Mouse (Mus musculus) limb, embryonic 15.5 days (tissue): ENCODE data around the gene Glt8d2. TPM values are rescaled to one million over a fixed set of nuclear protein-coding genes. Genes with fewer than 3 reads are reported as not detected.
"Not testable (repeated sequence)": the region's sequence is repeated elsewhere in the genome, so short reads cannot be mapped to it uniquely, and the experiment has no call there.

ENCODE experiments used
- ATAC-seq: fragments of 200-750 bp; cut with Nextera tagmentation; 2 replicates; pipeline ENCODE4 v1.8.0; 2017; ENCODE audit warnings: low read depth, moderate TSS enrichment; ENCODE audit not compliant: insufficient number of reproducible peaks, low FRiP score, low TSS enrichment
- H3K27ac ChIP-seq: fragments of 300-500 bp; sonication (generic); 2 replicates; pipeline ENCODE4 v1.5.1; 2015; ENCODE audit warnings: moderate library complexity, mild to moderate bottlenecking, inconsistent platforms
- H3K27me3 ChIP-seq: fragments of 300-500 bp; sonication (generic); 2 replicates; pipeline ENCODE4 v1.6.1; 2015; ENCODE audit warnings: inconsistent platforms
- H3K36me3 ChIP-seq: fragments of 300-500 bp; sonication (generic); 2 replicates; pipeline ENCODE4 v1.6.1; 2015; ENCODE audit warnings: inconsistent platforms
- H3K4me1 ChIP-seq: fragments of 300-500 bp; sonication (generic); 2 replicates; pipeline ENCODE4 v1.6.1; 2015; ENCODE audit warnings: inconsistent platforms
- H3K4me2 ChIP-seq: fragments of 300-500 bp; sonication (generic); 2 replicates; pipeline ENCODE4 v1.6.1; 2015; ENCODE audit warnings: mild to moderate bottlenecking, inconsistent platforms
- H3K4me3 ChIP-seq: fragments of 300-500 bp; sonication (generic); 2 replicates; pipeline ENCODE4 v1.5.1; 2015; ENCODE audit warnings: mild to moderate bottlenecking, inconsistent platforms
- H3K9ac ChIP-seq: fragments of 300-500 bp; sonication (generic); 2 replicates; pipeline ENCODE4 v1.6.1; 2015; ENCODE audit warnings: inconsistent platforms
- H3K9me3 ChIP-seq: fragments of 300-500 bp; sonication (generic); 2 replicates; pipeline ENCODE4 v1.6.1; 2016; ENCODE audit warnings: inconsistent platforms
- WGBS: fragments of 180-500 bp; shearing (Covaris S2); methylation state at CpG from one replicate; pipeline ENCODE4 v1.1.7; 2015; 5-methylcytosine and 5-hydroxymethylcytosine counted together
- polyA plus RNA-seq: library from polyadenylated mRNA; unstranded; fragments of >200 nt; fragmentation: Nextera tagmentation; extraction: Ambion mirVana; gene quantifications from 2 replicates; pipeline ENCODE4 v1.2.1, GENCODE M21; 2015

Gene Glt8d2
- polyA plus RNA-seq, 1 experiment from 2014 or later, result 23.6 TPM

GRCm38 (mm10) chr10:82639032-82639698 is 51.3 kb downstream of the Glt8d2 start:
- Histone ChIP-seq H3K27me3 (no peaks in the 10 kb centered on the region), H3K4me1 (no peaks in the 10 kb centered on the region), H3K27ac (no peak overlapping the region), H3K9me3 (no peaks in the 10 kb centered on the region), H3K4me3 (no peak overlapping the region), H3K9ac (no peak overlapping the region), H3K4me2 (no peak overlapping the region), H3K36me3 (peaks cover 64% of the 10 kb centered on the region)
- WGBS, result 90% methylated on average over 8 of the region's 8 CpGs
- no peak for ATAC-seq

- Histone ChIP-seq H3K4me2 (no peak overlapping the region), H3K4me3 (no peak overlapping the region), H3K9ac (no peak overlapping the region), H3K9me3 (no peaks in the 10 kb centered on the region), H3K4me1 (peaks cover 4% of the 10 kb centered on the region; the same call in 1 of the 2 replicates), H3K27ac (no peak overlapping the region), H3K27me3 (no peaks in the 10 kb centered on the region), H3K36me3 (peaks cover 62% of the 10 kb centered on the region)
- ATAC-seq, result no peak
- WGBS, result 94% methylated on average over 3 of the region's 3 CpGs
These were observed 54.1 kb downstream of the Glt8d2 start for GRCm38 (mm10) chr10:82636321-82636720.

- no peak overlapping the region for H3K4me2 ChIP-seq
- ATAC-seq, result no peak
- H3K36me3 ChIP-seq, result peaks cover 44% of the 10 kb centered on the region
- peaks cover 15% of the 10 kb centered on the region for H3K4me1 ChIP-seq
- H3K27me3 ChIP-seq, result no peaks in the 10 kb centered on the region
- WGBS, result 92% methylated on average over 7 of the region's 7 CpGs
- H3K4me3 ChIP-seq, result no peak overlapping the region
- no peaks in the 10 kb centered on the region for H3K9me3 ChIP-seq
- no peak overlapping the region for H3K27ac ChIP-seq
- no peak overlapping the region for H3K9ac ChIP-seq
These were observed 56.1 kb downstream of the Glt8d2 start for GRCm38 (mm10) chr10:82634348-82634747.

GRCm38 (mm10) chr10:82632496-82633280 is 57.8 kb downstream of the Glt8d2 start:
- 95% methylated on average over 12 of the region's 12 CpGs for WGBS
- Histone ChIP-seq H3K9ac (no peak overlapping the region), H3K36me3 (peaks cover 36% of the 10 kb centered on the region)

GRCm38 (mm10) chr10:82631133-82631532 is 59.3 kb downstream of the Glt8d2 start:
- Histone ChIP-seq H3K27ac (no peak overlapping the region), H3K4me1 (peaks cover 20% of the 10 kb centered on the region), H3K9me3 (no peaks in the 10 kb centered on the region), H3K27me3 (no peaks in the 10 kb centered on the region), H3K9ac (no peak overlapping the region), H3K4me2 (peak overlapping the region; percentile 70), H3K4me3 (peak overlapping the region; percentile 76; the same call in 1 of the 2 replicates), H3K36me3 (peaks cover 25% of the 10 kb centered on the region)
- no peak for ATAC-seq
- 76% methylated on average over 7 of the region's 7 CpGs for WGBS

More at GRCm38 (mm10) chr10:82632496-82633280, 57.8 kb downstream of the Glt8d2 start:
- no peak for ATAC-seq
- Histone ChIP-seq H3K4me2 (no peak overlapping the region), H3K27ac (no peak overlapping the region), H3K27me3 (no peaks in the 10 kb centered on the region), H3K4me1 (peaks cover 20% of the 10 kb centered on the region), H3K9me3 (no peaks in the 10 kb centered on the region), H3K4me3 (no peak overlapping the region)

GRCm38 (mm10) chr10:82630497-82630896 is 60.0 kb downstream of the Glt8d2 start:
- no peak for ATAC-seq
- Histone ChIP-seq H3K27me3 (no peaks in the 10 kb centered on the region), H3K9ac (peak overlapping the region; percentile 85), H3K36me3 (peaks cover 23% of the 10 kb centered on the region), H3K27ac (peak overlapping the region; percentile 94; the same call in 1 of the 2 replicates), H3K4me2 (peak overlapping the region; percentile 70), H3K9me3 (no peaks in the 10 kb centered on the region), H3K4me3 (peak overlapping the region; percentile 76), H3K4me1 (peaks cover 20% of the 10 kb centered on the region)
- 15% methylated on average over 7 of the region's 7 CpGs for WGBS

GRCm38 (mm10) chr10:82629586-82630255 is 60.7 kb downstream of the Glt8d2 start, which contains the start of gene Tdg:
Tdg (plus strand) TSS chr10:82629828.
- H3K9ac ChIP-seq, result peak within 1 kb of the TSS; percentile 85
- H3K36me3 ChIP-seq, result peaks cover 22% of the 10 kb centered on the region
- H3K4me1 ChIP-seq, result peaks cover 20% of the 10 kb centered on the region
- under 1% methylated on average over 69 of the region's 78 CpGs for whole genome bisulfite sequencing
- H3K4me3 ChIP-seq, result peak within 1 kb of the TSS; percentile 76
- peak within 1 kb of the TSS; percentile 94 for H3K27ac ChIP-seq
- ATAC-seq, result peak; percentile 97
- not testable (repeated sequence) for H3K9me3 ChIP-seq, H3K27me3 ChIP-seq
- H3K4me2 ChIP-seq, result peak within 1 kb of the TSS; percentile 80

- H3K4me3 ChIP-seq, result peak overlapping the region; percentile 76
- H3K27ac ChIP-seq, result peak overlapping the region; percentile 94
- WGBS, result 5% methylated on average over 11 of the region's 11 CpGs
- H3K4me2 ChIP-seq, result peak overlapping the region; percentile 80
- no peak for ATAC-seq
- no peaks in the 10 kb centered on the region for H3K9me3 ChIP-seq
- H3K4me1 ChIP-seq, result peaks cover 20% of the 10 kb centered on the region
- H3K9ac ChIP-seq, result peak overlapping the region; percentile 85
- peaks cover 19% of the 10 kb centered on the region for H3K36me3 ChIP-seq
- H3K27me3 ChIP-seq, result no peaks in the 10 kb centered on the region
These were observed 61.3 kb downstream of the Glt8d2 start for GRCm38 (mm10) chr10:82629111-82629585.

- not testable (repeated sequence) for H3K4me1 ChIP-seq, H3K9me3 ChIP-seq, ATAC-seq, H3K36me3 ChIP-seq, H3K27me3 ChIP-seq
- peak overlapping the region; percentile 84 for H3K9ac ChIP-seq
- peak overlapping the region; percentile 54 for H3K4me2 ChIP-seq
- peak overlapping the region; percentile 79 for H3K4me3 ChIP-seq
- H3K27ac ChIP-seq, result peak overlapping the region; percentile 89
- 4% methylated on average over 2 of the region's 2 CpGs for WGBS
These were observed 66.9 kb downstream of the Glt8d2 start for GRCm38 (mm10) chr10:82623553-82623932.

GRCm38 (mm10) chr10:82622671-82623552 is 67.5 kb downstream of the Glt8d2 start, which contains the start of gene 1190007I07Rik:
1190007I07Rik (minus strand) TSS chr10:82623228.
- peak within 1 kb of the TSS; percentile 54 for H3K4me2 ChIP-seq
- peak within 1 kb of the TSS; percentile 84 for H3K9ac ChIP-seq
- peaks cover 5% of the 10 kb centered on the region; the same call in 1 of the 2 replicates for H3K4me1 ChIP-seq
- no peaks in the 10 kb centered on the region for H3K36me3 ChIP-seq
- H3K27me3 ChIP-seq, result no peaks in the 10 kb centered on the region
- under 1% methylated on average over 57 of the region's 61 CpGs for WGBS
- ATAC-seq, result peak; percentile 70
- H3K4me3 ChIP-seq, result peak within 1 kb of the TSS; percentile 79
- H3K9me3 ChIP-seq, result no peaks in the 10 kb centered on the region
- peak within 1 kb of the TSS; percentile 89 for H3K27ac ChIP-seq

- Histone ChIP-seq H3K9ac (peak overlapping the region; percentile 84), H3K27ac (no peak overlapping the region), H3K4me3 (peak overlapping the region; percentile 79), H3K4me2 (peak overlapping the region; percentile 54), H3K9me3 (no peaks in the 10 kb centered on the region), H3K36me3 (peaks cover 2% of the 10 kb centered on the region; the same call in 1 of the 2 replicates), H3K4me1 (peaks cover 5% of the 10 kb centered on the region; the same call in 1 of the 2 replicates), H3K27me3 (no peaks in the 10 kb centered on the region)
- WGBS, result 26% methylated on average over 9 of the region's 9 CpGs
- no peak for ATAC-seq
These were observed 68.2 kb downstream of the Glt8d2 start for GRCm38 (mm10) chr10:82622235-82622634.
